Mouse (Mus musculus) thymus, adult 2 months (tissue): ENCODE results near the gene Ccnd2.

Experiments
- CTCF ChIP-seq: fragments of 200-500 bp; IDR thresholded peaks from 2 replicates; pipeline ENCODE4 v1.5.1; 2012; ENCODE audit warnings: mild to moderate bottlenecking, control low read depth, low read length, moderate library complexity, borderline replicate concordance; ENCODE audit not compliant: control insufficient read depth, poor library complexity, insufficient read depth; ENCODE audit errors: extremely low read depth
- POLR2A ChIP-seq: fragments of 200-500 bp; IDR thresholded peaks from 2 replicates; pipeline ENCODE4 v1.6.1; 2012; ENCODE audit warnings: mild to moderate bottlenecking, low read length, control low read depth, moderate library complexity; ENCODE audit not compliant: control insufficient read depth, poor library complexity, insufficient read depth; ENCODE audit errors: extremely low read depth

- TF ChIP-seq CTCF (no peak), POLR2A (no peak)
Observed at GRCm38 (mm10) chr6:127148526-127149302, 3.3 kb downstream of the Ccnd2 start.
